Mouse (Mus musculus): ENCODE results near the gene Ugt1a9. TPM values are rescaled to one million over a fixed set of nuclear protein-coding genes. Genes with fewer than 3 reads are reported as not detected.
"Not testable (repeated sequence)": the region's sequence is repeated elsewhere in the genome, so short reads cannot be mapped to it uniquely, and the experiment has no call there.

The Ugt1a9 gene
- not detected in 2 replicates for polyA plus RNA-seq (2014; fragmentation: Nextera tagmentation; extraction: Ambion mirVana)

DNA sequence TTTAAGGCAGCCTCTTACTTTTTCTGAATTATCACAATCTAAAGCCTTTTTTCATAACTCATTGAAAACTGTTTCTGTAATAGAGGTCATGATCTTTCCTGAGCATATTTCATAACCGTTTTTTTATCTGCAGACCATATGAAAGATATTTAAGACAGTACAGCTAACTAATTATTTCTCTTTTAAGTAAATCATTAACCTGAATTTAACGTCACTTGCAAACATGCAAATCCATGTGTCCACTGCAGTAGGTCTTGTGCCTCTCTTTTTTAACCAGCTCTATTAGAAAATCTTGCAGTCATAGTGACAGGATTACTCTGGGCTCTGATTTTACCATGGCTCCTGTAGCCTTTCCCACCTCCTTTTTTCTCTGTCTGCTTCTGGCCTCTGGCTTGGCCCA lies at the start of gene Ugt1a9:
Gene Ugt1a9, plus strand, starts transcription at position 306 of the 400 bp plus-strand sequence.
- Histone ChIP-seq H3K9me3 (replicated peaks; ENCODE audit: control insufficient read depth, low read length) (no peaks in the 10 kb centered on the region), H3K9ac (replicated peaks; ENCODE audit: low read length) (no peak within 1 kb of the TSS), H3K4me2 (ENCODE audit: low read depth, low read length) (no peak within 1 kb of the TSS), H3K4me1 (ENCODE audit: control insufficient read depth, insufficient read depth, low read length) (no peaks in the 10 kb centered on the region), H3K4me3 (ENCODE audit: low read depth, low read length) (no peak within 1 kb of the TSS), H3K27me3 (ENCODE audit: control insufficient read depth, insufficient read depth, low read length) (no peaks in the 10 kb centered on the region), H3K36me3 (replicated peaks; ENCODE audit: control insufficient read depth, insufficient read depth, low read depth, low read length) (no peaks in the 10 kb centered on the region), H3K27ac (replicated peaks; ENCODE audit: low read depth, low read length) (no peak within 1 kb of the TSS)
- no peak for DNase-seq (ENCODE audit: low spot score)
- 67% methylated on average over 2 of the region's 2 CpGs for WGBS
- no peak for ATAC-seq (replicated peaks; ENCODE audit: insufficient number of reproducible peaks, low FRiP score, low TSS enrichment, low read depth)

GRCm38 (mm10) chr1:88025244-88025643 lies 45.4 kb upstream of the Ugt1a9 start:
- DNase-seq (ENCODE audit: low spot score); H3K27me3 ChIP-seq (ENCODE audit: control insufficient read depth, insufficient read depth, low read length); H3K27ac ChIP-seq (replicated peaks; ENCODE audit: low read depth, low read length); H3K4me2 ChIP-seq (ENCODE audit: low read depth, low read length); H3K4me3 ChIP-seq (ENCODE audit: low read depth, low read length); H3K9ac ChIP-seq (replicated peaks; ENCODE audit: low read length); H3K4me1 ChIP-seq (ENCODE audit: control insufficient read depth, insufficient read depth, low read length); ATAC-seq (replicated peaks; ENCODE audit: insufficient number of reproducible peaks, low FRiP score, low TSS enrichment, low read depth); H3K9me3 ChIP-seq (replicated peaks; ENCODE audit: control insufficient read depth, low read length); H3K36me3 ChIP-seq (replicated peaks; ENCODE audit: control insufficient read depth, insufficient read depth, low read depth, low read length): not testable (repeated sequence)
- WGBS = 73% methylated on average over 3 of the region's 3 CpGs

- H3K9me3 ChIP-seq (replicated peaks; ENCODE audit: control insufficient read depth, low read length); H3K9ac ChIP-seq (replicated peaks; ENCODE audit: low read length); ATAC-seq (replicated peaks; ENCODE audit: insufficient number of reproducible peaks, low FRiP score, low TSS enrichment, low read depth); H3K27ac ChIP-seq (replicated peaks; ENCODE audit: low read depth, low read length); DNase-seq (ENCODE audit: low spot score); H3K4me2 ChIP-seq (ENCODE audit: low read depth, low read length); H3K4me1 ChIP-seq (ENCODE audit: control insufficient read depth, insufficient read depth, low read length); H3K27me3 ChIP-seq (ENCODE audit: control insufficient read depth, insufficient read depth, low read length); H3K4me3 ChIP-seq (ENCODE audit: low read depth, low read length); H3K36me3 ChIP-seq (replicated peaks; ENCODE audit: control insufficient read depth, insufficient read depth, low read depth, low read length): not testable (repeated sequence)
- 33% methylated on average over 1 of the region's 2 CpGs for WGBS
Observed at GRCm38 (mm10) chr1:88043044-88043443, 27.6 kb upstream of the Ugt1a9 start.

DNA sequence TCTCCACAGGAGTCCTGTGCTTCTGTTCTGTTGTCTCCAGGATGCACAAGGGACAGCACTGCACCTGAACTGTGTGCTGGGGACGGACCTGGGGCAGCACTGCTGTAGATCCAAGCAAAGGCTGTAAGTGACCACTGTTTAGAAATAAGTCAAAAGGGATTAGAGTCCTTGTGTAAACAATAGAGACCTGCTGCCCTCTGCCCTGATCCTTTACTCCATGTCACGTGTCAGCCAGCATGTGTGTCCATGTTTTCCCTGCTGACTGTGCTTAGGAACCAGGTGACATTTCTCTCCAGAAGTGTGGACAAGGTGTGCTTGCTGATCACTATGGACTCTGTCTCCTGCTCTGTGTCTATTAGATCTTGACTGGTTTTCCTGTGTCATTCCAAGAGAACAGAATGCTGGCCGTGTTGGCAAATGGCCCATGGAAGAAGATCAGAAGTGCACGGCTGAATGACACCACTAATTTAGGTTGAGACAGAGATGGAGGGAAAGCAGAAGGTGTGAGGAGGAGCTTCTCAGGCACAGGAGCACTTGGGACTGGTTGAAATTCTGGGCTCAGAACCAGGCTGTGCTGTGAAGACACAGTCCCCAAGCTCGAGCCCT lies 25.7 kb upstream of the Ugt1a9 start:
- WGBS = 74% methylated on average over 3 of the region's 5 CpGs

GRCm38 (mm10) chr1:88047408-88047807 lies 23.2 kb upstream of the Ugt1a9 start:
- H3K4me3 ChIP-seq (ENCODE audit: low read depth, low read length); H3K4me2 ChIP-seq (ENCODE audit: low read depth, low read length); H3K9me3 ChIP-seq (replicated peaks; ENCODE audit: control insufficient read depth, low read length); H3K27me3 ChIP-seq (ENCODE audit: control insufficient read depth, insufficient read depth, low read length); H3K9ac ChIP-seq (replicated peaks; ENCODE audit: low read length); H3K4me1 ChIP-seq (ENCODE audit: control insufficient read depth, insufficient read depth, low read length); DNase-seq (ENCODE audit: low spot score); H3K27ac ChIP-seq (replicated peaks; ENCODE audit: low read depth, low read length); ATAC-seq (replicated peaks; ENCODE audit: insufficient number of reproducible peaks, low FRiP score, low TSS enrichment, low read depth); H3K36me3 ChIP-seq (replicated peaks; ENCODE audit: control insufficient read depth, insufficient read depth, low read depth, low read length): not testable (repeated sequence)
- WGBS = 76% methylated on average over 2 of the region's 2 CpGs

More for the DNA sequence above, 25.7 kb upstream of the Ugt1a9 start:
- H3K9ac ChIP-seq (replicated peaks; ENCODE audit: low read length); H3K9me3 ChIP-seq (replicated peaks; ENCODE audit: control insufficient read depth, low read length); H3K4me3 ChIP-seq (ENCODE audit: low read depth, low read length); H3K36me3 ChIP-seq (replicated peaks; ENCODE audit: control insufficient read depth, insufficient read depth, low read depth, low read length); DNase-seq (ENCODE audit: low spot score); ATAC-seq (replicated peaks; ENCODE audit: insufficient number of reproducible peaks, low FRiP score, low TSS enrichment, low read depth); H3K4me1 ChIP-seq (ENCODE audit: control insufficient read depth, insufficient read depth, low read length); H3K27me3 ChIP-seq (ENCODE audit: control insufficient read depth, insufficient read depth, low read length); H3K4me2 ChIP-seq (ENCODE audit: low read depth, low read length); H3K27ac ChIP-seq (replicated peaks; ENCODE audit: low read depth, low read length): not testable (repeated sequence)

DNA sequence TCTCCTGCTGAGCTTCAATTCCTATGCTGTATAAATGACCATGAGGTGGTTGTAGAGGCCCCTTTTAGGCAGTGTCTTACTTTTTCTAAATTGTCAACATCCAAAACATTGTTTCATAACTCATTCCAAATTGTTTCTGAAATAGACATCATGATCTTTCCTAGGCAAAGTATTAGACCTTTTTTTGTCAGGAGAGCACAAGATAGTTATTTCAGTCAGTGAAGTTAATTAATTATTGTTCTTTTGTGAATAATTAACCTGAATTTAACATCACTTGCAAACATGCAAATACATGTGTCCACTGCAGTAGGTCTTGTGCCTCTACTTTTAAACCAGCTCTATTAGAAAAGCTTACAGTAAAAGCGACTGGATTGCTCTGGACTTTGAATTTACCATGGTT lies 15.5 kb upstream of the Ugt1a9 start, which contains the start of gene Ugt1a10:
Gene Ugt1a10, plus strand, starts transcription at position 301 of the 400 bp plus-strand sequence.
- no peak within 1 kb of the TSS for H3K4me3 ChIP-seq (ENCODE audit: low read depth, low read length)
- DNase-seq (ENCODE audit: low spot score) (no peak), ATAC-seq (replicated peaks; ENCODE audit: insufficient number of reproducible peaks, low FRiP score, low TSS enrichment, low read depth) (no peak)
- H3K9ac ChIP-seq (replicated peaks; ENCODE audit: low read length) = no peak within 1 kb of the TSS
- H3K27me3 ChIP-seq (ENCODE audit: control insufficient read depth, insufficient read depth, low read length) = no peaks in the 10 kb centered on the region
- WGBS = 85% methylated on average over 1 of the region's 1 CpGs
- no peaks in the 10 kb centered on the region for H3K36me3 ChIP-seq (replicated peaks; ENCODE audit: control insufficient read depth, insufficient read depth, low read depth, low read length)
- H3K27ac ChIP-seq (replicated peaks; ENCODE audit: low read depth, low read length) = no peak within 1 kb of the TSS
- no peaks in the 10 kb centered on the region for H3K9me3 ChIP-seq (replicated peaks; ENCODE audit: control insufficient read depth, low read length)
- H3K4me1 ChIP-seq (ENCODE audit: control insufficient read depth, insufficient read depth, low read length) = no peaks in the 10 kb centered on the region
- no peak within 1 kb of the TSS for H3K4me2 ChIP-seq (ENCODE audit: low read depth, low read length)

DNA sequence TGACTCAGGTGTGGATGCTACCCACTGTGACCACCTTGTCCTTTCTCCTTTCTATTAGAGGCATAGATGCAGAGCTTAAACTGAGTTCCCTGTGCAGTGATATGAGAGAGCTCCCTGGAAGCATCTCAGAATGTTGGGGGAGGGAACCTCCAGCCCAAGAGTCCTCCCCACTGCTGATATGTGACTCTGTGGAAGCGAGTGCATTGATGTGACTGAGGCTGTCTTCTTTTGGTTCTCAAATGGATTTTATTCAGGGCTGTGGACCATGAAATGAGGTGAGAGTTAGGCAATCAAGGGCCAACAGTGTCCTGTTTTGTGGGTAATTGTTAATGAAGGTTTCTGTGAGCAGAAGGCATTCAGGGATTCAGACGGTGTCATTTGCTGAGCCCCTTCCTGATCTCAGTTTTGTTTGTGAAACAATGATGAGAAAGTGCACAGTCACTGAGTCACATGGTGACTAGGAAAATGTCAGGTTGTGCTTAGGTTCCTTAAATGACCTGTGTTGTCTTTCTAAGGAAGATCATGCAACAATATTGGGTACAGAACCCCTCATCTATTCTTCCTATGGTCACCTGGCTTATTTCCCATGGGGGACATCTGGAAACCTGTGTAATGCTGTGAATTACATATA lies 4.0 kb upstream of the Ugt1a9 start:
- DNase-seq (ENCODE audit: low spot score); H3K9me3 ChIP-seq (replicated peaks; ENCODE audit: control insufficient read depth, low read length); H3K27me3 ChIP-seq (ENCODE audit: control insufficient read depth, insufficient read depth, low read length); H3K36me3 ChIP-seq (replicated peaks; ENCODE audit: control insufficient read depth, insufficient read depth, low read depth, low read length); ATAC-seq (replicated peaks; ENCODE audit: insufficient number of reproducible peaks, low FRiP score, low TSS enrichment, low read depth); H3K27ac ChIP-seq (replicated peaks; ENCODE audit: low read depth, low read length); H3K4me2 ChIP-seq (ENCODE audit: low read depth, low read length); H3K9ac ChIP-seq (replicated peaks; ENCODE audit: low read length); H3K4me3 ChIP-seq (ENCODE audit: low read depth, low read length); H3K4me1 ChIP-seq (ENCODE audit: control insufficient read depth, insufficient read depth, low read length): not testable (repeated sequence)
- WGBS = 71% methylated on average over 1 of the region's 2 CpGs

DNA sequence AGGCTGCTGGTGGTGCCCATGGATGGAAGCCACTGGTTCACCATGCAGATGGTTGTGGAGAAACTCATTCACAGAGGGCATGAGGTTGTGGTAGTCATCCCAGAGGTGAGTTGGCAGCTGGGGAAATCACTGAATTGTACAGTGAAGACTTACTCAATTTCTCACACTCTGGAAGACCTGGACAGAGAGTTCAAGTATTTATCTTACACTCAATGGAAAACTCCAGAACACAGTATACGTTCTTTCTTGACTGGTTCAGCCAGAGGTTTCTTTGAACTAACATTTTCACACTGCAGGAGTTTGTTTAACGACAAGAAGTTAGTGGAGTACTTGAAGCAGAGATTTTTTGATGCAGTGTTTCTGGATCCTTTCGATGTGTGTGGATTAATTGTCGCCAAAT lies 302 bp downstream of the Ugt1a9 start:
- 84% methylated on average over 4 of the region's 4 CpGs for WGBS
- Histone ChIP-seq H3K4me2 (ENCODE audit: low read depth, low read length) (no peak overlapping the region), H3K9ac (replicated peaks; ENCODE audit: low read length) (no peak overlapping the region), H3K4me3 (ENCODE audit: low read depth, low read length) (no peak overlapping the region), H3K9me3 (replicated peaks; ENCODE audit: control insufficient read depth, low read length) (no peaks in the 10 kb centered on the region), H3K27ac (replicated peaks; ENCODE audit: low read depth, low read length) (no peak overlapping the region), H3K36me3 (replicated peaks; ENCODE audit: control insufficient read depth, insufficient read depth, low read depth, low read length) (no peaks in the 10 kb centered on the region), H3K27me3 (ENCODE audit: control insufficient read depth, insufficient read depth, low read length) (no peaks in the 10 kb centered on the region), H3K4me1 (ENCODE audit: control insufficient read depth, insufficient read depth, low read length) (no peaks in the 10 kb centered on the region)
- ATAC-seq (replicated peaks; ENCODE audit: insufficient number of reproducible peaks, low FRiP score, low TSS enrichment, low read depth) = no peak
- DNase-seq (ENCODE audit: low spot score) = no peak

All from embryonic facial prominence, embryonic 11.5 days (tissue).